Mouse (Mus musculus) heart, adult 2 months (tissue): ENCODE results near the gene Gnl1.

Experiments used
- CTCF ChIP-seq: fragments of 200-600 bp; IDR thresholded peaks from 2 replicates; pipeline ENCODE4 v1.8.1; 2022; ENCODE audit warnings: antibody characterized with exemption, mild to moderate bottlenecking, moderate library complexity
- EP300 ChIP-seq: fragments of 200-500 bp; IDR thresholded peaks from 2 replicates; pipeline ENCODE4 v1.6.1; 2011; ENCODE audit warnings: low read depth, low read length, control low read depth; ENCODE audit not compliant: insufficient read depth
- POLR2A ChIP-seq: fragments of 200-500 bp; IDR thresholded peaks from 2 replicates; pipeline ENCODE4 v1.6.1; 2011; ENCODE audit warnings: mild to moderate bottlenecking, low read depth, low read length, control low read depth; ENCODE audit not compliant: insufficient read depth

DNA sequence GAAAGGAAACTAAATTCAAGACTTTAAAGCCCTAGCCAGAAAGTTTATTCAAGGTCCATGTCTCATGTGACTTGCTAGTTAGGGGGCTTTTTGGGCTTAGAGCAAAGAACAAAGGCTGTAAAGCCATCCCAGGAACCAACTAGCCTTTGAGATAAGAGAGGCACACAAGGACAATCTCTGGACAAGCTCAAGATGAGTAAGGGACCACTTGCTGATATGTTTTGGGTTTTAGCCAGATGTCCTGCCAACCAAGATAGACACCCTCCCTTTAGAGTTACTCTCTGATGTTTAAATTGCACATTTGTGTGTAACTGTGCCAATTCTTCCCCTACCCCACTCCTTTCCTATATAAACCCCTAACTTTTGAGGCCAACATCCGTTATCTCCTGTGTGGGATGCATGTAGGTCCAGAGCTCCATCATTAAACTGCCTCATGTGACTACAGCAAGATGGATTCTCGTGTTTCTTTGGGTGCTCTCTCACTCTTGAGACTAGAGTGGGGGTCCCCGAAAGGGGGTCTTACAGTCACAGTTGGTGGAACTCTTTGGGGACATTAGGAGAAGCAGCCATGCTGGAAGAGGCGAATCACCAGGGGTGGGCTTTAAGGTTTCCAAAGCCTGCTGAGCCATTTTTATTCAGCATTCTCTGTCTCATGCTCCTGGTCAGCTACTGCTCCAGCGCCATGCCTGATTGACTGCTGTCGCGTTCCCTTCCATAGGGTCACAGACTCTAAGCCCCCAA lies 49.4 kb downstream of the Gnl1 start:
- TF ChIP-seq CTCF (no peak), EP300 (no peak), POLR2A (no peak)
